Mouse (Mus musculus) heart, adult 2 months (tissue): ENCODE measurements around the gene Acvr1. TPM values are rescaled to one million over a fixed set of nuclear protein-coding genes. Genes with fewer than 3 reads are reported as not detected.

Source experiments
- DNase-seq, 2 experiments: peaks; one replicate each; pipeline ENCODE4 v3.0.0; 2021
- H3K27ac ChIP-seq: fragments of 200-600 bp; 2 replicates; pipeline ENCODE4 v1.8.1; 2022
- H3K27me3 ChIP-seq: fragments of 200-500 bp; 2 replicates; pipeline ENCODE4 v1.6.1; 2012; ENCODE audit warnings: mild to moderate bottlenecking, low read length, inconsistent platforms, mixed read lengths; ENCODE audit not compliant: control insufficient read depth, insufficient read depth
- H3K36me3 ChIP-seq: fragments of 200-500 bp; 2 replicates; pipeline ENCODE4 v1.6.1; 2012; ENCODE audit warnings: low read length, inconsistent platforms; ENCODE audit not compliant: control insufficient read depth, insufficient read depth
- H3K4me1 ChIP-seq: fragments of 200-500 bp; 2 replicates; pipeline ENCODE4 v1.6.1; 2011; ENCODE audit warnings: low read length; ENCODE audit not compliant: control insufficient read depth, insufficient read depth
- H3K4me3 ChIP-seq: fragments of 200-600 bp; 2 replicates; pipeline ENCODE4 v1.8.1; 2022
- H3K79me2 ChIP-seq: fragments of 200-500 bp; replicated peaks from 2 replicates; pipeline ENCODE4 v1.6.1; 2012; ENCODE audit warnings: mild to moderate bottlenecking, inconsistent platforms, low read length, moderate library complexity, mixed read lengths; ENCODE audit not compliant: control insufficient read depth, insufficient read depth
- H3K9ac ChIP-seq: fragments of 200-500 bp; 2 replicates; pipeline ENCODE4 v1.6.1; 2012; ENCODE audit warnings: low read depth, mild to moderate bottlenecking, control low read depth, inconsistent platforms, low read length, mixed read lengths
- CTCF ChIP-seq: fragments of 200-600 bp; IDR thresholded peaks from 2 replicates; pipeline ENCODE4 v1.8.1; 2022; ENCODE audit warnings: antibody characterized with exemption, mild to moderate bottlenecking, moderate library complexity
- EP300 ChIP-seq: fragments of 200-500 bp; IDR thresholded peaks from 2 replicates; pipeline ENCODE4 v1.6.1; 2011; ENCODE audit warnings: low read depth, low read length, control low read depth; ENCODE audit not compliant: insufficient read depth
- POLR2A ChIP-seq: fragments of 200-500 bp; IDR thresholded peaks from 2 replicates; pipeline ENCODE4 v1.6.1; 2011; ENCODE audit warnings: mild to moderate bottlenecking, low read depth, low read length, control low read depth; ENCODE audit not compliant: insufficient read depth
- WGBS: fragments of 180-500 bp; shearing (Covaris S2); methylation state at CpG from one replicate; pipeline ENCODE4 v1.1.7; 2018; 5-methylcytosine and 5-hydroxymethylcytosine counted together
- intact Hi-C: fragments of 180-260 bp; cut with DNase I; formaldehyde crosslinking; loops from one replicate; pipeline ENCODE4 v1.15.1; 2025
- polyA plus RNA-seq: library from polyadenylated mRNA; depleted of rRNA; stranded (reverse); fragments of >200 nt; gene quantifications from 2 replicates; pipeline ENCODE4 v1.2.3, GENCODE M21; 2012
- total RNA-seq, 2 experiments: library from RNA; stranded (reverse); gene quantifications; 2 replicates each; pipeline ENCODE4 v1.2.3; 2021

Acvr1 gene
- total and polyA plus RNA-seq, 3 experiments = 7.4 to 15.7 (median 14.6) TPM

DNA sequence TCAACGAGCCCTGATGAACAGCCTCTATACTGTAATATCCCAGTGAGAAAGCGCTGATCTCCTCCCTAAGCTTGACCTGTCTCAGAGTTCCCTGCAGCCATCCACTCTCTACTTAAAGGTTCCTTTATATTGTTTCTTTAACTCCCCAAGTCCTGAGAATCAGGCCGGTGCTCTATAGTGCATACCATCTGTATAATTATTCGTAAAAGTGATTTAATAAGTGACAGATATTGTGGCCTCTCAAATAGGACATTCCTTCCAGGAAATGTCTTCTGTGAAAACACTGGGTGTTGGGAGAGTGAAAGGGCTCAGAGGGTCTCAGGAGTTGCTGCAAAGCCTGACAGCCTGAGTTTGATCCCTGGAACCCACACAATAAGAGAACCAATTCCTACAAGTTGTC is 88.8 kb downstream of the Acvr1 start:
- no peak overlapping the region for H3K27ac ChIP-seq
- no peaks in the 10 kb centered on the region for H3K27me3 ChIP-seq
- H3K9ac ChIP-seq = no peak overlapping the region
- 0 out of 2 replicates have a peak, but pooled peaks cover 3% of the 10 kb centered on the region for H3K4me1 ChIP-seq
- DNase-seq = no peak
- TF ChIP-seq CTCF (no peak), EP300 (no peak), POLR2A (no peak)
- intact Hi-C loops = no loop called here
- no peaks in the 10 kb centered on the region for H3K79me2 ChIP-seq
- H3K4me3 ChIP-seq = no peak overlapping the region
- no peaks in the 10 kb centered on the region for H3K36me3 ChIP-seq
- WGBS = 93% methylated on average over 4 of the region's 4 CpGs

DNA sequence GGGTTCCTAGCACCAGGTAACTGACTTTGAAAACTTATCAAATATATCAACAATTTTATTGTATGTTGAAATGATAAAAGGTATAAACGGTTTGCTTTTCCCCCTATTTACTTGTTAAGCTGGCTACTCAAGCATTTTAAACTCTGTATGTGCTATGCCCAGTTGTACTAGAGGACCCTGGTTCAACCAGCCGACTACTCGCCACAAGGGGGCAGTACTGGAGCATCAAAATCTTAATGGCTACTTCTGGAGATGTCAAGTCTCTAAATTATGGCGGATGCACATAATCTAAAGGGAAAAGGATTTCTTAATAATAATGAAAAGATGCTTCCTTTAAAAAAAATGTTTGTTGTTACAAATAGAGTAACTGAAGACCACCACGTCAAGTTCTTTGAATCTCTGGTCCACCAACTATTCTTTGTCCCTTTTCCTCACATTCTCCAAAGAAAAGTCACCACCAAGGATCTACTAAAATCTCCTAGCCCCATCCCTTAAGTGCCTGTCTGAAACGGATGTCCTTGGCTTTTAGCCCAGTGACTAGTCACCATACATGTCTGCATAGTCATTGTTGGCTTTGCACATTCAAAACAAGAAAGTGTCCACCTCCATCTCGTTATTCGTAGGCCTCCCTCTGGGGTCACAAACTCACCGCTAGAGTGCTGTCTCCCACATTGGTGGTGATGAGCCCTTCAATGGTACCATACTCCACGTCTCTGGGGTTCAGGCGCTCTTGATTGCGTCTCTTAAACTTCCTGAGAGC is 89.8 kb downstream of the Acvr1 start:
- no peaks in the 10 kb centered on the region for H3K36me3 ChIP-seq
- peak; percentile 78 to 85 for DNase-seq
- H3K27me3 ChIP-seq = no peaks in the 10 kb centered on the region
- no peak overlapping the region for H3K27ac ChIP-seq
- WGBS = 40% methylated on average over 12 of the region's 12 CpGs
- no peak overlapping the region for H3K4me3 ChIP-seq
- 0 out of 2 replicates have a peak, but pooled peaks cover 3% of the 10 kb centered on the region for H3K4me1 ChIP-seq
- H3K9ac ChIP-seq = no peak overlapping the region
- intact Hi-C loops = loop anchor here (1.0 to 2.0 kb wide), 4 partner anchors 90 to 191 kb away; partner anchors contain the start of genes Acvr1 and Upp2
- no peaks in the 10 kb centered on the region for H3K79me2 ChIP-seq
- 0 out of 2 replicates have a peak, but pooled peaks have one; percentile 64 for TF ChIP-seq EP300
- peak; percentile 90 for TF ChIP-seq CTCF
- no peak for TF ChIP-seq POLR2A

DNA sequence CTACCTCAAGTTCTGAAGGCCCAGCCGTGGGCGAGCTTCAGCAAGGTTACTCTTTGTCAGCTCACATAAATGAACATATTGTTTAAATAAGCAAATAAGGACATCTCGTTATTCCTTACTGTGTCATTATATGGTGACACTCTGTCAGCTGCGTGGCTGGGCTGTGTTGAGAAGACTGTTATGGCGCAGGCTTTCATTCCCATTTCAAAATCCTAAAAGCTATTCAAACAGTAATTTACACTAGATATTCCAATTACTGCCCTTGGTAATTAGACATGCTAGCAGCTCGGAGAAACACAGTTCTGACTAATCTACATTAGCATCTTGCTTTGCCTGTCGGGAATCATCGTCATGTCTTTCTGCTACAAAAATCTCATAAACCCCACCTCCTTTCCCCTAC is 91.4 kb downstream of the Acvr1 start:
- intact Hi-C loops = no loop called here
- H3K9ac ChIP-seq = no peak overlapping the region
- TF ChIP-seq EP300 (no peak), POLR2A (no peak)
- peaks cover 2% of the 10 kb centered on the region for H3K36me3 ChIP-seq
- DNase-seq = no peak
- no peaks in the 10 kb centered on the region for H3K27me3 ChIP-seq
- no peaks in the 10 kb centered on the region for H3K79me2 ChIP-seq
- H3K27ac ChIP-seq = no peak overlapping the region
- 96% methylated on average over 8 of the region's 8 CpGs for WGBS
- no peaks in the 10 kb centered on the region for H3K4me1 ChIP-seq
- no peak overlapping the region for H3K4me3 ChIP-seq

DNA sequence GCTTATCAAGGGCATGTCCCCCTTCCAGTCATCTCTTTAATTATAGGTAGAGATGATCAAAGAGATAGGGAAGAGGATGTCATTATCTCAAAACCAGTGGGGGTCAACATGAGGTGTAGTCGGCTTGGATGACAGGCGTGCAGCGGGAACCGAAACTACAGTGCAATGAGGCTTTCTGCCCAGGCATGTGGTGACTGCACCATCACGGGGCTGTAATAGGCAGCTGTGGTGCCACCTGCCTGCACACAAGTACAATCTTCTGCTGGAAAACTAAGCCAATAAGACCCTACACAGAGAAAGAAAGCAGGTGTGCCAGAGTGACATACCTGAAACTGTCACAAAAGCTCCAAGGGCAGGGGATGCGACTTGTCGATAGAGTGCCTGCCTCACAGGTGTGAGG is 96.7 kb downstream of the Acvr1 start:
- no peaks in the 10 kb centered on the region for H3K4me1 ChIP-seq
- intact Hi-C loops = no loop called here
- DNase-seq = no peak
- no peak overlapping the region for H3K9ac ChIP-seq
- H3K27ac ChIP-seq = no peak overlapping the region
- no peak overlapping the region for H3K4me3 ChIP-seq
- H3K79me2 ChIP-seq = no peaks in the 10 kb centered on the region
- 90% methylated on average over 7 of the region's 7 CpGs for whole genome bisulfite sequencing
- peaks cover 6% of the 10 kb centered on the region for H3K36me3 ChIP-seq
- TF ChIP-seq EP300 (no peak), CTCF (no peak), POLR2A (no peak)
- no peaks in the 10 kb centered on the region for H3K27me3 ChIP-seq

DNA sequence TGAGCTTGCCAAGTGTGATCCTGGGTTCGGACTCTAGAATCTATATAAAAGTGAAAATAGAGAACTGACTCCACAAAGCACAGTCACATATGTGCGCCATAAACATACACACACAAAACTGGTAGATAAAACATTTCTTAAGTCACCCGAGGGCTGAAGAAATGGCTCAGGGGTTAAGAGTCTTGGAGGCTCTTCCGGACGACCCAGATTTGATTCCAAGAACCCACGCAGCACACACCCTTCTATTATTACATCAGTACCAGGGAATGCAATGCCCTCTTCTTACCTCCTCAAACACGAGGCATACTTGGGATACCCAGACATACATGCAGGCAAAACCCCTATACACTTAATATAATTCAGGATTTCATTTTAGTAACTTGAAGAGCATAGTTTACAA is 97.1 kb downstream of the Acvr1 start, which contains the start of gene Gm17409:
Gm17409 (plus strand) TSS at position 301 of the 400 bp plus-strand sequence.
- H3K79me2 ChIP-seq = no peaks in the 10 kb centered on the region
- H3K27ac ChIP-seq = no peak within 1 kb of the TSS
- 79% methylated on average over 7 of the region's 7 CpGs for WGBS
- intact Hi-C loops = no loop called here
- TF ChIP-seq EP300 = no peak
- TF ChIP-seq POLR2A = no peak
- TF ChIP-seq CTCF = no peak
- H3K36me3 ChIP-seq = peaks cover 6% of the 10 kb centered on the region
- DNase-seq = no peak
- no peaks in the 10 kb centered on the region for H3K27me3 ChIP-seq
- H3K4me3 ChIP-seq = no peak within 1 kb of the TSS
- no peak within 1 kb of the TSS for H3K9ac ChIP-seq
- H3K4me1 ChIP-seq = no peaks in the 10 kb centered on the region

DNA sequence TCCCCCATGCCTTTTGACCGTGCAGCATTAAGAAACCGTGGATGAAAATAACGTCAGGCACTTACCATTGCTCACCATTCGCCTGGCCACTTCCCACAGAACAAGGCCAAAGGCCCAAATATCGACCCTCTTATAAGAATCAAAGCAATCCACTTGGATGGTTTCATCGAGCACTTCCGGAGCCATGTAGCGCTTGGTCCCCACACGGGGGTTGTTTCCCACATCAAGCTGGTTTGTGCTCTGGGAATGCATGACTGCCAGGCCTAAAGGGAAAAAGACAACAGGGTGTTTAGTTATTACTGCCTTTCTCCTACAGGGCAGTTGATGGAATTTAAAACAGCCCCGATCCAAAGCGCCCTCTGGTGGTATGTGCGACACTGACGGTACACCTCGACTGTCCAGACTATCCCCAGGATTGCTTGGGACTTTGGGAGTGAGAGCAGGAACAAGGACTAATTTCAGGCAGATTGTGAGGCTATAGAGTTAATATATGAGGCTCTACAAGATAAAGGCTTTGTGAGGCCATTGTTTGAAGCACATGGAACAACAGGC is 108.1 kb downstream of the Acvr1 start:
- DNase-seq = no peak
- 0 out of 2 replicates have a peak, but pooled peaks cover 1% of the 10 kb centered on the region for H3K4me1 ChIP-seq
- 88% methylated on average over 14 of the region's 14 CpGs for WGBS
- H3K27me3 ChIP-seq = no peaks in the 10 kb centered on the region
- no peak overlapping the region for H3K9ac ChIP-seq
- H3K36me3 ChIP-seq = no peaks in the 10 kb centered on the region
- no peak overlapping the region for H3K27ac ChIP-seq
- no peak overlapping the region for H3K4me3 ChIP-seq
- no peaks in the 10 kb centered on the region for H3K79me2 ChIP-seq
- intact Hi-C loops = loop anchor here (2.0 kb wide), 1 partner anchor 430 kb away; no protein-coding TSS in a partner anchor
- no peak for TF ChIP-seq EP300
- peak; percentile 66 for TF ChIP-seq CTCF
